Mouse (Mus musculus) heart, embryonic 15.5 days (tissue): Measurements from ENCODE around the gene Sort1. TPM values are rescaled to one million over a fixed set of nuclear protein-coding genes. Genes with fewer than 3 reads are reported as not detected.

Experiments used
- ATAC-seq: fragments of 200-750 bp; cut with Nextera tagmentation; replicated peaks from 2 replicates; pipeline ENCODE4 v1.8.0; 2017; ENCODE audit warnings: low read depth, moderate TSS enrichment; ENCODE audit not compliant: insufficient number of reproducible peaks, insufficient read depth, low FRiP score
- H3K27ac ChIP-seq: fragments of 300-500 bp; sonication (generic); 2 replicates; pipeline ENCODE4 v1.5.1; 2015; ENCODE audit warnings: mild to moderate bottlenecking, inconsistent platforms
- H3K27me3 ChIP-seq: fragments of 300-500 bp; sonication (generic); 2 replicates; pipeline ENCODE4 v1.6.1; 2015; ENCODE audit warnings: inconsistent platforms
- H3K36me3 ChIP-seq: fragments of 300-500 bp; sonication (generic); 2 replicates; pipeline ENCODE4 v1.6.1; 2015; ENCODE audit warnings: mild to moderate bottlenecking, inconsistent platforms
- H3K4me1 ChIP-seq: fragments of 300-500 bp; sonication (generic); replicated peaks from 2 replicates; pipeline ENCODE4 v1.6.1; 2015; ENCODE audit warnings: inconsistent platforms
- H3K4me2 ChIP-seq: fragments of 300-500 bp; sonication (generic); 2 replicates; pipeline ENCODE4 v1.6.1; 2015; ENCODE audit warnings: inconsistent platforms, mild to moderate bottlenecking, moderate library complexity
- H3K4me3 ChIP-seq: fragments of 300-500 bp; sonication (generic); 2 replicates; pipeline ENCODE4 v1.5.1; 2015; ENCODE audit warnings: mild to moderate bottlenecking, inconsistent platforms
- H3K9ac ChIP-seq: fragments of 300-500 bp; sonication (generic); 2 replicates; pipeline ENCODE4 v1.6.1; 2015; ENCODE audit warnings: mild to moderate bottlenecking, inconsistent platforms
- H3K9me3 ChIP-seq: fragments of 300-500 bp; sonication (generic); replicated peaks from 2 replicates; pipeline ENCODE4 v1.6.1; 2016; ENCODE audit warnings: inconsistent platforms
- WGBS: fragments of 180-500 bp; shearing (Covaris S2); methylation state at CpG from one replicate; pipeline ENCODE4 v1.1.7; 2015; ENCODE audit warnings: mixed read lengths; 5-methylcytosine and 5-hydroxymethylcytosine counted together
- polyA plus RNA-seq: library from polyadenylated mRNA; unstranded; fragments of >200 nt; fragmentation: Nextera tagmentation; extraction: Ambion mirVana; gene quantifications from 2 replicates; pipeline ENCODE4 v1.2.1, GENCODE M21; 2015

Gene Sort1
- polyA plus RNA-seq, 1 experiment from 2014 or later, result 10.2 TPM

- WGBS, result 21% methylated on average over 3 of the region's 3 CpGs
- H3K27ac ChIP-seq, result 0 out of 2 replicates have a peak overlapping the region, but pooled peaks have one; percentile 11
Observed at GRCm38 (mm10) chr3:108372274-108372673, 88.4 kb downstream of the Sort1 start.

DNA sequence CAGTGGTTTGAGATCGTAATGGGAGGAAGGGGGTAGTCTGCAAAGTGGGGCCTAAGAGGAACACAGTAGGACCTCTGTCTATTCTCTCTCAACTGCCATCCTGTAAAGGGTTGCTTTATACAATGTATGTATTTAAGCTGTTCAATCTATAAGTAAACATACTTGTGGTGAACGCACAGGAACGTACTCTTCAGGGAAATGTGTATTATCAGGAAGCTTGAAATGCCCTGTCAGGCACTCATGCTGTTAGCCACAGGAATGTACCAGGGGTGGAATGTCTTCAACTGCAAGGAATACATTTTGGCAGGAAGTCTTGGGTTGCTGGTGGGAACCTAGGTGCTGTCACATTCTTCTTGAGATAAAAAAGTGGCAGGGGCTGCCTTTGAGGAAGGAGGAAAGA, 88.8 kb downstream of the Sort1 start:
- Histone ChIP-seq H3K9me3 (no peaks in the 10 kb centered on the region), H3K9ac (no peak overlapping the region), H3K27ac (0 out of 2 replicates have a peak overlapping the region, but pooled peaks have one; percentile 11), H3K4me1 (peaks cover 13% of the 10 kb centered on the region), H3K4me2 (no peak overlapping the region), H3K27me3 (0 out of 2 replicates have a peak, but pooled peaks cover 2% of the 10 kb centered on the region), H3K4me3 (no peak overlapping the region), H3K36me3 (no peaks in the 10 kb centered on the region)
- ATAC-seq, result no peak
- 31% methylated on average over 3 of the region's 3 CpGs for WGBS

More at GRCm38 (mm10) chr3:108372274-108372673, 88.4 kb downstream of the Sort1 start:
- no peaks in the 10 kb centered on the region for H3K36me3 ChIP-seq
- H3K27me3 ChIP-seq, result 0 out of 2 replicates have a peak, but pooled peaks cover 2% of the 10 kb centered on the region
- H3K4me1 ChIP-seq, result peaks cover 13% of the 10 kb centered on the region
- no peak for ATAC-seq
- no peak overlapping the region for H3K4me3 ChIP-seq
- H3K9ac ChIP-seq, result no peak overlapping the region
- H3K4me2 ChIP-seq, result no peak overlapping the region
- H3K9me3 ChIP-seq, result no peaks in the 10 kb centered on the region

GRCm38 (mm10) chr3:108378875-108379663, 95.2 kb downstream of the Sort1 start:
- Histone ChIP-seq H3K27me3 (no peaks in the 10 kb centered on the region), H3K9ac (no peak overlapping the region), H3K9me3 (no peaks in the 10 kb centered on the region), H3K4me3 (no peak overlapping the region), H3K27ac (0 out of 2 replicates have a peak overlapping the region, but pooled peaks have one; percentile 32), H3K4me1 (peaks cover 23% of the 10 kb centered on the region), H3K4me2 (no peak overlapping the region), H3K36me3 (no peaks in the 10 kb centered on the region)
- 62% methylated on average over 7 of the region's 7 CpGs for WGBS
- no peak for ATAC-seq

- no peak for ATAC-seq
- Histone ChIP-seq H3K4me1 (peaks cover 35% of the 10 kb centered on the region), H3K9ac (no peak overlapping the region), H3K27me3 (no peaks in the 10 kb centered on the region), H3K4me2 (no peak overlapping the region), H3K36me3 (no peaks in the 10 kb centered on the region), H3K4me3 (no peak overlapping the region), H3K27ac (no peak overlapping the region), H3K9me3 (no peaks in the 10 kb centered on the region)
- 83% methylated on average over 6 of the region's 6 CpGs for WGBS
Observed at GRCm38 (mm10) chr3:108380695-108381094, 96.8 kb downstream of the Sort1 start.

GRCm38 (mm10) chr3:108381945-108382875, 98.3 kb downstream of the Sort1 start:
- 50% methylated on average over 14 of the region's 14 CpGs for WGBS
- H3K4me2 ChIP-seq, result peak overlapping the region; percentile 71
- H3K27me3 ChIP-seq, result no peaks in the 10 kb centered on the region
- H3K36me3 ChIP-seq, result peaks cover 8% of the 10 kb centered on the region; the same call in 1 of the 2 replicates
- no peaks in the 10 kb centered on the region for H3K9me3 ChIP-seq
- H3K4me3 ChIP-seq, result peak overlapping the region; percentile 22
- H3K4me1 ChIP-seq, result peaks cover 35% of the 10 kb centered on the region
- H3K9ac ChIP-seq, result no peak overlapping the region
- ATAC-seq, result no peak
- H3K27ac ChIP-seq, result peak overlapping the region; percentile 52

GRCm38 (mm10) chr3:108383485-108384354, 99.8 kb downstream of the Sort1 start, which contains the start of gene Psrc1:
Gene Psrc1 (plus strand): TSS chr3:108383839.
- no peaks in the 10 kb centered on the region for H3K27me3 ChIP-seq
- peak; percentile 88 for ATAC-seq
- peaks cover 8% of the 10 kb centered on the region; the same call in 1 of the 2 replicates for H3K36me3 ChIP-seq
- H3K27ac ChIP-seq, result peak within 1 kb of the TSS; percentile 52
- 1% methylated on average over 44 of the region's 44 CpGs for WGBS
- peak within 1 kb of the TSS; percentile 58 for H3K9ac ChIP-seq
- peak within 1 kb of the TSS; percentile 71 for H3K4me2 ChIP-seq
- H3K4me1 ChIP-seq, result peaks cover 37% of the 10 kb centered on the region
- no peaks in the 10 kb centered on the region for H3K9me3 ChIP-seq
- H3K4me3 ChIP-seq, result peak within 1 kb of the TSS; percentile 72

- no peaks in the 10 kb centered on the region for H3K27me3 ChIP-seq
- H3K4me3 ChIP-seq, result peak overlapping the region; percentile 72
- peaks cover 8% of the 10 kb centered on the region; the same call in 1 of the 2 replicates for H3K36me3 ChIP-seq
- peaks cover 37% of the 10 kb centered on the region for H3K4me1 ChIP-seq
- H3K4me2 ChIP-seq, result peak overlapping the region; percentile 71
- no peak overlapping the region for H3K27ac ChIP-seq
- H3K9ac ChIP-seq, result no peak overlapping the region
- WGBS, result 49% methylated on average over 2 of the region's 2 CpGs
- no peak for ATAC-seq
- no peaks in the 10 kb centered on the region for H3K9me3 ChIP-seq
Observed at GRCm38 (mm10) chr3:108384425-108384824, 100.5 kb downstream of the Sort1 start.

DNA sequence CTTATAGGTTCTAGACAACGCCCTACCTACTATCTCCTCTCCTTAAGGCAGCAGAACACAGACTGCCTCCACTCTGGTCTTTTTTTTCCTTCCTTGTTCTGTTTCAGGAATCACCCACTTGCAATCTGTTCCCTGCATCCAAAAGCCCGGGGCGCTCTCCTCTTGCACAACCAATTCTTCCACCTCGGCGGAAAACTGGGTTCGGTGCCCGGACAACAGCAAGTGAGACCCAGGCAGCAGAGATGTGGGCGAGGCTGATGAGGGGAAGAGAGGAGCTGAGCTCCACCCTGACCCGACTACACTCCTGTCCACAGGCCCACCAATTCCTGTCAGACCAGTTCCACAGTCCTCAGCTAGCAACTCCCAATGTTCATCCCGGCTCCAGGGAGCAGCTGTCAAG, 102.3 kb downstream of the Sort1 start:
- peaks cover 8% of the 10 kb centered on the region; the same call in 1 of the 2 replicates for H3K36me3 ChIP-seq
- H3K27ac ChIP-seq, result no peak overlapping the region
- peaks cover 37% of the 10 kb centered on the region for H3K4me1 ChIP-seq
- H3K4me3 ChIP-seq, result no peak overlapping the region
- H3K4me2 ChIP-seq, result no peak overlapping the region
- no peak overlapping the region for H3K9ac ChIP-seq
- H3K27me3 ChIP-seq, result no peaks in the 10 kb centered on the region
- WGBS, result 87% methylated on average over 10 of the region's 10 CpGs
- no peaks in the 10 kb centered on the region for H3K9me3 ChIP-seq
- ATAC-seq, result no peak

- Histone ChIP-seq H3K9ac (peak overlapping the region; percentile 38), H3K4me2 (peak overlapping the region; percentile 41), H3K4me3 (no peak overlapping the region; the same call in 1 of the 2 replicates), H3K36me3 (peaks cover 8% of the 10 kb centered on the region; the same call in 1 of the 2 replicates), H3K9me3 (no peaks in the 10 kb centered on the region), H3K4me1 (peaks cover 23% of the 10 kb centered on the region), H3K27ac (peak overlapping the region; percentile 48; the same call in 1 of the 2 replicates), H3K27me3 (peaks cover 4% of the 10 kb centered on the region; the same call in 1 of the 2 replicates)
- ATAC-seq, result peak; percentile 76
- 0% methylated on average over 5 of the region's 5 CpGs for WGBS
Observed at GRCm38 (mm10) chr3:108389111-108389545, 105.2 kb downstream of the Sort1 start.

GRCm38 (mm10) chr3:108392299-108392698, 108.4 kb downstream of the Sort1 start:
- no peak for ATAC-seq
- 0 out of 2 replicates have a peak, but pooled peaks cover under 1% of the 10 kb centered on the region for H3K36me3 ChIP-seq
- 0 out of 2 replicates have a peak overlapping the region, but pooled peaks have one; percentile 6 for H3K4me2 ChIP-seq
- no peak overlapping the region for H3K9ac ChIP-seq
- H3K4me3 ChIP-seq, result no peak overlapping the region
- WGBS, result 26% methylated on average over 10 of the region's 10 CpGs
- no peak overlapping the region for H3K27ac ChIP-seq
- H3K27me3 ChIP-seq, result peaks cover 4% of the 10 kb centered on the region; the same call in 1 of the 2 replicates
- peaks cover 12% of the 10 kb centered on the region for H3K4me1 ChIP-seq
- H3K9me3 ChIP-seq, result no peaks in the 10 kb centered on the region
